Mouse (Mus musculus): Measurements from ENCODE around the gene Gm19965. TPM values are rescaled to one million over a fixed set of nuclear protein-coding genes. Genes with fewer than 3 reads are reported as not detected.
A peak's percentile ranks its signal among the peaks of the same experiment; 100 is the strongest.

The Gm19965 gene
- not detected in 2 replicates for polyA plus RNA-seq (2015; fragmentation: Nextera tagmentation; extraction: Ambion mirVana)

DNA sequence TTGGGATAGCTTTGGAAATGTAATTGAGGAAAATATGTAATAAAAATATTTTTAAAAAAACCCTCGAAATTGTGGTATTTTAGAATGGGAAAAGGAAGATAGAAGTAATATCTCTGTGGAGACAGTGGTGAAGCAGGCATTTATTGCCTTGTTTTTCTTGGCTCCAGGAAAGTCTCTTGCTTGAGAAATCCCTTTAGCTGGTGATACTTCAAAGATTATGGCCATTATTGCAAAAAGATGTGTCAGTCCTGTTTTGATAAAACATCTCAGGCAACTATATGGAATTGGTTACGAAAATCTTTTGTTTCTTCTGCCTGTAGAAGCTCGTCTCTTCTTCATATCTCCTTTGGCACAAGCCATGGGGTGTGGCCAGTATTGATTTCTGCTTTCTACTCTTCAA, at the start of gene Gm19965:
TSS of gene Gm19965 (plus strand) at position 301 of the 400 bp plus-strand sequence.
- Histone ChIP-seq H3K27ac (no peak within 1 kb of the TSS), H3K4me1 (replicated peaks) (no peaks in the 10 kb centered on the region), H3K9ac (no peak within 1 kb of the TSS), H3K4me3 (no peak within 1 kb of the TSS), H3K4me2 (no peak within 1 kb of the TSS), H3K36me3 (no peaks in the 10 kb centered on the region), H3K27me3 (no peaks in the 10 kb centered on the region), H3K9me3 (no peaks in the 10 kb centered on the region)
- no peak for ATAC-seq (ENCODE audit: low FRiP score)
- WGBS = 86% methylated on average over 3 of the region's 3 CpGs

DNA sequence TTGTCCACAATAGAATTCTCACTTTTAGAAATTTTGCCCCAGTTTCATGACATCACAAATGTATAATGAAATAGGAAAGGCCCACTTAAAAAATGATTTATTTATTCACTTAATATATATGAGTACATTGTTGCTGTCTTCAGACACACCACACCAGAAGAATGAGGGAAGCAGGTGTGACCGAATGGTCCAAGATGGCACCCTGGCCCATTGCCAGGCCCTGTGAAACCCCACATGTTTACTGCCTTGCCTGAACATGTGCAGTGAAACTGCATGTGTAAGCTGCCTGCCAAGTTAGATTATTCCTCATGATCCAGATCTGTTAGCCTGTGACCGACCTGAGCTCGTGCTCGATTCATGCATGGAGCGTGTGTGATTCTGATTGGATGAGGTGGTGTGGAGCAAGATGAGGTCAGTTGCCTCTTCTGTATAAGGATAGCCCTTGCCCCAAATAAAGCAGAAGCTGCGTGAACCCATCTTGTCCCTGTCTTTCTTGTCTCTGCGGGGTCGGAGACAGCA, 20.3 kb upstream of the Gm19965 start:
- Histone ChIP-seq H3K4me1 (replicated peaks) (no peaks in the 10 kb centered on the region), H3K9me3 (no peaks in the 10 kb centered on the region), H3K27me3 (no peaks in the 10 kb centered on the region), H3K4me2 (no peak overlapping the region), H3K27ac (no peak overlapping the region), H3K4me3 (no peak overlapping the region), H3K9ac (no peak overlapping the region), H3K36me3 (no peaks in the 10 kb centered on the region)
- peak; percentile 32; the same call in 1 of the 2 replicates for ATAC-seq (ENCODE audit: low FRiP score)
- WGBS = 90% methylated on average over 8 of the region's 8 CpGs
